Comparison of ENCODE assay signal across 30 mouse cellular contexts in genomic region chr4:128848961-128849360, GRCm38 (mm10). TPM values are rescaled to one million over a fixed set of nuclear protein-coding genes. Genes with fewer than 3 reads are reported as not detected.
DNase-seq lines count a peak whose midpoint lies in the region; ATAC-seq lines count a peak whose summit lies in the region.
"Had no signal": no experiment of that assay in that cellular context is flagged by ENCODE, and none has a peak within 500 bp of the region (broad histone marks: within the 10 kb centered on the region; RNA-seq: fewer than 3 reads in every experiment).

No protein-coding gene starts in this region.

- peaks cover 12% of the 10 kb centered on the region; the same call in 1 of the 2 replicates for H3K4me1 ChIP-seq in lung, embryonic 15.5 days
- H3K4me1 ChIP-seq in megakaryocyte, embryonic 14.5 days, result peaks cover 7% of the 10 kb centered on the region; the same call in 1 of the 2 replicates
- H3K4me1 ChIP-seq in forebrain, embryonic 16.5 days (replicated peaks; ENCODE audit: control insufficient read depth, insufficient read depth, low read length), result peaks cover 13% of the 10 kb centered on the region
- H3K4me1 ChIP-seq: embryonic facial prominence, embryonic 15.5 days had no signal

- H3K4me2 ChIP-seq in lung, embryonic 15.5 days, result no peak overlapping the region
- no peak overlapping the region for H3K4me2 ChIP-seq in forebrain, embryonic 16.5 days (ENCODE audit: low read length)
- H3K4me2 ChIP-seq: embryonic facial prominence, embryonic 15.5 days; forebrain, embryonic 12.5 days; hindbrain, embryonic 14.5 days; kidney, embryonic 15.5 days; limb, embryonic 12.5 days; liver, embryonic 11.5 days; neural tube, embryonic 13.5 days had no signal

- H3K4me3 ChIP-seq in lung, embryonic 15.5 days, result no peak overlapping the region
- peak overlapping the region; percentile 18 for H3K4me3 ChIP-seq in megakaryocyte, embryonic 14.5 days (replicated peaks)
- no peak overlapping the region for H3K4me3 ChIP-seq in forebrain, embryonic 16.5 days (replicated peaks; ENCODE audit: low read length)
- H3K4me3 ChIP-seq: embryonic facial prominence, embryonic 10.5 days; embryonic facial prominence, embryonic 15.5 days; forebrain, embryonic 12.5 days; heart, embryonic 10.5 days; kidney, embryonic 15.5 days; layer of hippocampus, adult 2 months; left cerebral cortex, adult 2 months; limb, embryonic 12.5 days; myocyte; neural tube, embryonic 13.5 days had no signal

- H3K27me3 ChIP-seq in lung, embryonic 15.5 days, result no peaks in the 10 kb centered on the region
- peaks cover 59% of the 10 kb centered on the region for H3K27me3 ChIP-seq in megakaryocyte, embryonic 14.5 days (replicated peaks)
- H3K27me3 ChIP-seq in forebrain, embryonic 16.5 days (replicated peaks; ENCODE audit: control insufficient read depth, insufficient read depth, low read length), result no peaks in the 10 kb centered on the region
- H3K27me3 ChIP-seq: embryonic facial prominence, embryonic 15.5 days; forebrain, embryonic 12.5 days; kidney, embryonic 15.5 days; limb, embryonic 12.5 days; neural tube, embryonic 13.5 days had no signal

- no peak for DNase-seq in lung, postnatal 4 days
- no peak for DNase-seq in kidney, postnatal 10 days
- no peak for DNase-seq in urinary bladder, postnatal 14 days (ENCODE audit: low spot score)
- DNase-seq: cerebellum, adult 2 months; cerebellum, postnatal 14 days; gastrocnemius, postnatal 14 days; heart, adult 11 months; heart, postnatal 36 days; kidney, adult 18-20 months; kidney, postnatal 36 days; lung, adult 2 months; lung, postnatal 14 days had no signal

- 0 out of 2 replicates have a peak, but pooled peaks have one; percentile 8 for ATAC-seq in lung, embryonic 15.5 days (ENCODE audit: borderline replicate concordance, extremely low read depth, low FRiP score, low TSS enrichment)
- ATAC-seq in common myeloid progenitor, adult 5-6 weeks (replicated peaks; ENCODE audit: low read depth, poor library complexity, severe bottlenecking), result peak; percentile 83
- ATAC-seq in forebrain, embryonic 16.5 days, result no peak
- ATAC-seq: inflammation-experienced regulatory T-cells, adult 6 months; midbrain, embryonic 16.5 days had no signal

- H3K36me3 ChIP-seq in lung, embryonic 15.5 days, result no peaks in the 10 kb centered on the region
- H3K36me3 ChIP-seq in megakaryocyte, embryonic 14.5 days (replicated peaks; ENCODE audit: low read length), result no peaks in the 10 kb centered on the region
- no peaks in the 10 kb centered on the region for H3K36me3 ChIP-seq in forebrain, embryonic 16.5 days (ENCODE audit: control insufficient read depth, insufficient read depth)
- H3K36me3 ChIP-seq: embryonic facial prominence, embryonic 10.5 days; embryonic facial prominence, embryonic 15.5 days; forebrain, embryonic 12.5 days; heart, embryonic 10.5 days; kidney, embryonic 15.5 days; limb, embryonic 12.5 days; neural tube, embryonic 13.5 days had no signal

- H3K9ac ChIP-seq in lung, embryonic 15.5 days, result no peak overlapping the region
- no peak overlapping the region for H3K9ac ChIP-seq in forebrain, embryonic 16.5 days (replicated peaks; ENCODE audit: low read depth, low read length)
- H3K9ac ChIP-seq: embryonic facial prominence, embryonic 15.5 days; forebrain, embryonic 12.5 days; hindbrain, embryonic 14.5 days; kidney, embryonic 15.5 days; limb, embryonic 12.5 days; neural tube, embryonic 13.5 days had no signal

- no peak overlapping the region for H3K27ac ChIP-seq in lung, embryonic 15.5 days
- H3K27ac ChIP-seq in forebrain, embryonic 16.5 days (ENCODE audit: low read length), result no peak overlapping the region
- H3K27ac ChIP-seq: embryonic facial prominence, embryonic 10.5 days; embryonic facial prominence, embryonic 15.5 days; forebrain, embryonic 12.5 days; heart, embryonic 10.5 days; hindbrain, embryonic 14.5 days; kidney, embryonic 15.5 days; layer of hippocampus, adult 2 months; left cerebral cortex, adult 2 months; limb, embryonic 12.5 days; neural tube, embryonic 13.5 days had no signal

- WGBS in lung, embryonic 15.5 days, result 86% methylated on average over 3 of the region's 3 CpGs
- WGBS in forebrain, embryonic 16.5 days, result 92% methylated on average over 3 of the region's 3 CpGs

- H3K9me3 ChIP-seq in lung, embryonic 15.5 days, result no peaks in the 10 kb centered on the region
- H3K9me3 ChIP-seq in megakaryocyte, embryonic 14.5 days, result no peaks in the 10 kb centered on the region; the same call in 1 of the 2 replicates
- no peaks in the 10 kb centered on the region for H3K9me3 ChIP-seq in forebrain, embryonic 16.5 days (ENCODE audit: control insufficient read depth, low read length)
- H3K9me3 ChIP-seq: embryonic facial prominence, embryonic 10.5 days; embryonic facial prominence, embryonic 15.5 days; forebrain, embryonic 12.5 days; heart, embryonic 10.5 days; kidney, embryonic 15.5 days; limb, embryonic 12.5 days; neural tube, embryonic 13.5 days had no signal

RNA-seq across cellular contexts. Expression of gene Trim62, which starts 34.4 kb away (rescaled TPM):
- polyA plus RNA-seq in lung, embryonic 15.5 days (2015; fragmentation: Nextera tagmentation; extraction: Ambion mirVana), result 5.0 and 5.7 TPM in 2 replicates
- 0.37 and 0.39 TPM in 2 replicates for total RNA-seq in common myeloid progenitor, adult 5-6 weeks (2017)
- 0.53 and 1.6 TPM in 2 replicates for polyA plus RNA-seq in megakaryocyte, embryonic 14.5 days (2012; ENCODE audit: insufficient read depth, low replicate concordance)
- polyA plus RNA-seq in forebrain, embryonic 16.5 days (2015; fragmentation: Nextera tagmentation; extraction: Ambion mirVana), result 9.3 and 10.9 TPM in 2 replicates

RNA-seq across cellular contexts. Expression of gene Zfp362, which starts 43.1 kb away (rescaled TPM):
- polyA plus RNA-seq in lung, embryonic 15.5 days (2015; fragmentation: Nextera tagmentation; extraction: Ambion mirVana), result 34.6 and 39.3 TPM in 2 replicates
- 8.1 and 14.6 TPM in 2 replicates for total RNA-seq in common myeloid progenitor, adult 5-6 weeks (2017)
- 78.0 and 89.8 TPM in 2 replicates for polyA plus RNA-seq in megakaryocyte, embryonic 14.5 days (2012; ENCODE audit: insufficient read depth, low replicate concordance)
- polyA plus RNA-seq in forebrain, embryonic 16.5 days (2015; fragmentation: Nextera tagmentation; extraction: Ambion mirVana), result 45.2 and 47.6 TPM in 2 replicates
